Mouse (Mus musculus) limb, embryonic 11.5 days (tissue): Measurements from ENCODE around the gene Tex261. TPM values are rescaled to one million over a fixed set of nuclear protein-coding genes. Genes with fewer than 3 reads are reported as not detected.

Source experiments
- ATAC-seq: fragments of 200-750 bp; cut with Nextera tagmentation; 2 replicates; pipeline ENCODE4 v1.8.0; 2017; ENCODE audit warnings: low read depth; ENCODE audit not compliant: insufficient number of reproducible peaks, low FRiP score, low TSS enrichment
- DNase-seq: peaks from one replicate; pipeline ENCODE4 v3.0.0-alpha.2; 2015; ENCODE audit warnings: low spot score
- H3K27ac ChIP-seq: fragments of 300-500 bp; sonication (generic); replicated peaks from 2 replicates; pipeline ENCODE4 v1.5.1; 2014; ENCODE audit warnings: low read depth, mild to moderate bottlenecking, low read length
- H3K27me3 ChIP-seq: fragments of 300-500 bp; sonication (generic); 2 replicates; pipeline ENCODE4 v1.6.1; 2014; ENCODE audit warnings: mild to moderate bottlenecking, low read length, mixed read lengths; ENCODE audit not compliant: control insufficient read depth, insufficient read depth
- H3K36me3 ChIP-seq: fragments of 300-500 bp; sonication (generic); 2 replicates; pipeline ENCODE4 v1.6.1; 2014; ENCODE audit warnings: mild to moderate bottlenecking, low read length, moderate library complexity, mixed read lengths; ENCODE audit not compliant: control insufficient read depth, insufficient read depth
- H3K4me1 ChIP-seq: fragments of 300-500 bp; sonication (generic); 2 replicates; pipeline ENCODE4 v1.6.1; 2014; ENCODE audit warnings: low read length, mixed read lengths; ENCODE audit not compliant: control insufficient read depth, insufficient read depth
- H3K4me2 ChIP-seq: fragments of 300-500 bp; sonication (generic); 2 replicates; pipeline ENCODE4 v1.6.1; 2014; ENCODE audit warnings: low read depth, mild to moderate bottlenecking, moderate library complexity; ENCODE audit not compliant: severe bottlenecking
- H3K4me3 ChIP-seq: fragments of 300-500 bp; sonication (generic); 2 replicates; pipeline ENCODE4 v1.5.1; 2014; ENCODE audit warnings: low read depth, low read length
- H3K9ac ChIP-seq: fragments of 300-500 bp; sonication (generic); 2 replicates; pipeline ENCODE4 v1.6.1; 2014; ENCODE audit warnings: mild to moderate bottlenecking, low read length
- H3K9me3 ChIP-seq: fragments of 300-500 bp; sonication (generic); 2 replicates; pipeline ENCODE4 v1.6.1; 2016; ENCODE audit warnings: low read length; ENCODE audit not compliant: control insufficient read depth
- WGBS: fragments of 180-500 bp; shearing (Covaris S2); extraction: QIAGEN DNeasy Blood & Tissue Kit; methylation state at CpG from one replicate; pipeline ENCODE4 v1.1.7; 2014; 5-methylcytosine and 5-hydroxymethylcytosine counted together
- polyA plus RNA-seq: library from polyadenylated mRNA; unstranded; fragments of >200 nt; fragmentation: Nextera tagmentation; extraction: Ambion mirVana; gene quantifications from 2 replicates; pipeline ENCODE4 v1.2.1, GENCODE M21; 2014

Gene Tex261
- polyA plus RNA-seq, 1 experiment from 2014 or later, result 62.2 TPM

DNA sequence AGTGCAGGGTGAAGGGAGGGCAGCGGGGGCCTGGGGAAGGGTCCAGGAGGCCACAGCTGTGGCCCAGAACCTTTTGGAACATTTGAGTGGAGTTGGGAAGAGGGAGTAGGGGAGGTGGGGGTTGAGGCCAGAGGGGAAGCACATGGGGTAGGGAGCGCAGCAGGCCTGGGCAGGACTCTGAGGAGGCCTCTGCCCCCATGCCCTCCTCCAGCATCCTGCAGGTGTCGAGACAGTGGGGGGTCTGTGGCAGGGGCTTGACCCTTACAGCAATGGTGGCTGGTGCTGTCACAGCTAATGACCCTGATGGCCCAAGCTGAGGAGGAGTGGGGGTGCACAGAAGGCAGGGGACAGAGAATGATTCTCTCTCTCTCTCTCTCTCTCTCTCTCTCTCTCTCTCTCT lies 26.3 kb downstream of the Tex261 start:
- Histone ChIP-seq H3K4me2 (no peak overlapping the region), H3K27me3 (no peaks in the 10 kb centered on the region), H3K27ac (no peak overlapping the region), H3K9me3 (no peaks in the 10 kb centered on the region), H3K36me3 (no peaks in the 10 kb centered on the region), H3K4me3 (no peak overlapping the region), H3K9ac (no peak overlapping the region), H3K4me1 (peaks cover 5% of the 10 kb centered on the region; the same call in 1 of the 2 replicates)
- DNase-seq (no peak), ATAC-seq (no peak)
- WGBS, result 38% methylated on average over 3 of the region's 3 CpGs

DNA sequence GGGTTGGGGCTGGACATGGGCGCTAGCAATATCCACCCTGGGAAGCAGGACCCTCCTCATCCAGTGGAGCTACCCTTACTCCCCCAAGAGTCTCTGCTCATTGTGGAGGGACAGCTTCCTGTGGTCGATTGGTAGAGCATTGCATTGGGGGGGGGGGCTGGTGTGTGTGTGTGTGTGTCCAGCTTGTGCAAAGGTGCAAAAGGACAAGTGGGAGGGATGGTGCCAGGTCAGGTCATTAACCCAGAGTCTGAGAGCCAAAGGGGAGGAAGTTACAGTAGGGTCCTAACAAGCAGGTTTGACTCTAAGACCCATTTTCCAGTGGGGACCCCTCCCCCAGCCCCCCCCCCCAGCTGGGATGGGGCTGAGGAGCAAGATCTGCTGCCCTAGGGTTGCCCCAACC lies 30.1 kb downstream of the Tex261 start:
- peaks cover 5% of the 10 kb centered on the region; the same call in 1 of the 2 replicates for H3K4me1 ChIP-seq
- WGBS, result 62% methylated on average over 2 of the region's 2 CpGs
- ATAC-seq (no peak), DNase-seq (no peak)
- no peaks in the 10 kb centered on the region for H3K27me3 ChIP-seq
- H3K9me3 ChIP-seq, result no peaks in the 10 kb centered on the region
- no peak overlapping the region for H3K27ac ChIP-seq
- no peak overlapping the region for H3K4me2 ChIP-seq
- H3K4me3 ChIP-seq, result no peak overlapping the region
- H3K9ac ChIP-seq, result no peak overlapping the region
- H3K36me3 ChIP-seq, result no peaks in the 10 kb centered on the region

DNA sequence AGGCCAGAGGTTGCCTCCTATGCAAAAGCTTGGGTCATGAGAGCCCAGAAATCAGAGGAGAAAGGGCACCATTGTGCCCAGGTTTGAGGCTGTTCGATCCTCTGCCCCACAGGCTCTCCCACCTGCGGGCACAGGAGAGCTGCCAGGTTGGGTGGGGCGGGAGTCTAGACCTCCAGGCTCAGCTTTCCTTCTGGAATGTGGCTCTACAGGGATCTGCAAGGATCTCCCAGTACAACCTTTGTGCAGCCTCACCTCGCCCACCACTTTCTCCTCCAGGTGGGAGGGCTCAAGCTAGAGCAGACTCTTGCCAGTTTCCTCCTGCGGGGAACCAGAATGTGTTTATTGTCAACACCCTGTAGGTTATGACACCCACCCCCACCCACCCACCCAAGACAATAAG lies 31.1 kb downstream of the Tex261 start:
- Histone ChIP-seq H3K9ac (no peak overlapping the region), H3K4me3 (no peak overlapping the region)

DNA sequence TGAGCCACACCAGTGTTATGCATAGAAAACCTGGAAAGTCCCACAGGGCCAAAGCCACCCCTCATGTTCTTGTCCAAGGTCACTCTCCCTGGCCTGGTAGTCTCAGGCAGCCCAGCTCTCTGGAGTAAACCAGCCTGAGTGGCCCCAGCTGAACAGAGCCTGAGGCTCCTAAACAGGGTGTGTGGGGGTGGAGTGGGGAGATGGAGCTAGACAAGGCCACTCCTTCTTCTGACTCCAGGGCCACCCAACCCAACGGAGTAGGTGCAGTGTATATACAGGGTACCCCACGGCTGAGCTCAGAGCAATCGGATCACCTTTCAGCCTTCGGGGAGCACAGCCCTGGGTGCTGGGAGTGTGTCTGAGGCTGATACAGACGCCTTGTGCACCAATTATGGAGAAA lies 31.5 kb downstream of the Tex261 start:
- 66% methylated on average over 5 of the region's 5 CpGs for WGBS
- no peaks in the 10 kb centered on the region for H3K27me3 ChIP-seq
- H3K27ac ChIP-seq, result no peak overlapping the region
- no peaks in the 10 kb centered on the region for H3K36me3 ChIP-seq
- H3K9ac ChIP-seq, result no peak overlapping the region
- peaks cover 2% of the 10 kb centered on the region; the same call in 1 of the 2 replicates for H3K4me1 ChIP-seq
- no peak overlapping the region for H3K4me2 ChIP-seq
- ATAC-seq (no peak), DNase-seq (no peak)
- H3K4me3 ChIP-seq, result no peak overlapping the region
- H3K9me3 ChIP-seq, result no peaks in the 10 kb centered on the region

More for the DNA sequence above, 31.1 kb downstream of the Tex261 start:
- peaks cover 5% of the 10 kb centered on the region; the same call in 1 of the 2 replicates for H3K4me1 ChIP-seq
- 62% methylated on average over 5 of the region's 5 CpGs for WGBS
- H3K36me3 ChIP-seq, result no peaks in the 10 kb centered on the region
- no peak overlapping the region for H3K4me2 ChIP-seq
- no peaks in the 10 kb centered on the region for H3K27me3 ChIP-seq
- H3K9me3 ChIP-seq, result no peaks in the 10 kb centered on the region
- DNase-seq (no peak), ATAC-seq (no peak)
- no peak overlapping the region for H3K27ac ChIP-seq

DNA sequence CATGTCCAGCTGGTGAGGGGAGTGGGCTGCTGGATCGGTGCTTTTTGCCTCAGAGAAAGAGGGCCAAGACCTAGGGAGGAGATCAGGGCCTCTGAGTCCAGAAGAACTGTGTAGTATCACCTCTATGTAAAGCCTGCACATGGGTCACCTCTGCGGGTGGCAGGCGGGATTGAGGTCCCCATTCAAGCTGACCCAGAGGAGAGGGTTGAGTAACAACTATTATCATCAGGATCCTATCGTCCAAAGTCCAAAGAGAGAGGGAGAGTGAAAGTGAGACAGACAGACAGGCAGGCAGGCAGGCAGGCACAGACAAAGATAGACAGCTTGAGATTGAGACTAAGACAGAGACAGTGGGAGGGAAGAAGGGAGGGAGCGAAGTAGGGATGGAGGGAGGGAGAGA lies 32.4 kb downstream of the Tex261 start:
- no peak overlapping the region for H3K4me3 ChIP-seq
- 74% methylated on average over 5 of the region's 5 CpGs for WGBS

DNA sequence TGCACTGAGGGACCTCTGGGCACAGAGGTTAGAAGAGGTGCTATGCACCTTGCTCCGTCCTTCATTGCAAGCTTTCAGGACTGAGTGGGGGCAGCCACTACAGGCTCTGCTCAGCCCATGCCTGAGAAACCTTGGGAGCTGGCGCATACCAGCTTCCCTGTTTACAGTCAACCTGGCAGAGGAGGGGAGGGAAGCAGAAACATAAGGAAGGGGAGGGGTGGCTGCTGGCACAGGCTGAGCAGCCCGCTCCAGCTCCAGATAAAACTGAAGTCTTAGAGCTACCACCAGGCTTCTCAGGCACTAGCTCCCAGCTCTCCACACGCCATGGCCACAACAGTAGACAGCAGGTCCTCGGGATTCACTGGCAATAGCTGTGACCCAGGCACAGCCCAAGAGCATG lies 32.9 kb downstream of the Tex261 start, which contains the start of gene Atp6v1b1:
TSS of gene Atp6v1b1 (plus strand) at position 230 of the 400 bp plus-strand sequence.
- ATAC-seq (no peak), DNase-seq (no peak)
- Histone ChIP-seq H3K4me1 (no peaks in the 10 kb centered on the region), H3K36me3 (no peaks in the 10 kb centered on the region), H3K4me3 (no peak within 1 kb of the TSS), H3K27ac (no peak within 1 kb of the TSS), H3K9me3 (no peaks in the 10 kb centered on the region), H3K9ac (no peak within 1 kb of the TSS), H3K4me2 (no peak within 1 kb of the TSS), H3K27me3 (no peaks in the 10 kb centered on the region)
- WGBS, result 64% methylated on average over 4 of the region's 5 CpGs

More for the DNA sequence above, 32.4 kb downstream of the Tex261 start:
- no peaks in the 10 kb centered on the region for H3K27me3 ChIP-seq
- DNase-seq, result no peak
- no peak overlapping the region for H3K9ac ChIP-seq
- no peak overlapping the region for H3K4me2 ChIP-seq
- no peak overlapping the region for H3K27ac ChIP-seq
- no peaks in the 10 kb centered on the region for H3K36me3 ChIP-seq
- no peak for ATAC-seq
- no peaks in the 10 kb centered on the region for H3K9me3 ChIP-seq
- no peaks in the 10 kb centered on the region for H3K4me1 ChIP-seq

DNA sequence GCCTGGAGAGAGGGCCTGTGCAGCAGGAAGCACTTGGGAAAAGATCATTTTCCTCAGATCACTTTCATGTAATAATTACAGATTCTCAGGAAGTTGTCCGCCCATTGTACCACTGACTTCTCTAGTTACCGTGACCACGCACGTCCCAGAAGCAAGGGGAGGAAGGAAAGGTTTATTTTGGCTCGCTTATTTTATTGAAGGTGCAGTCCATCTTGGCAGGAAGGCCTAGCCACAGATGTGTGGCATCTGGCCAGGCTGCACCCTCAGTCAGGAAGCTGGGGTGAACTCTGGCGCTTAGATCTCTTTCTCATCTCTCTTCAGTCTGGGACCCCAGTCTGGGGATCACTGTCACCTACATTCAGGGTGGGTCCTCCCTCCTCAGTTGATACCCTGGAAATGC lies 37.0 kb downstream of the Tex261 start:
- H3K4me2 ChIP-seq, result no peak overlapping the region
- no peak overlapping the region for H3K4me3 ChIP-seq
- H3K9me3 ChIP-seq, result no peaks in the 10 kb centered on the region
- no peak overlapping the region for H3K9ac ChIP-seq
- no peaks in the 10 kb centered on the region for H3K36me3 ChIP-seq
- no peak overlapping the region for H3K27ac ChIP-seq
- H3K4me1 ChIP-seq, result no peaks in the 10 kb centered on the region
- 77% methylated on average over 6 of the region's 6 CpGs for WGBS
- no peak for ATAC-seq
- DNase-seq, result no peak
- H3K27me3 ChIP-seq, result no peaks in the 10 kb centered on the region

DNA sequence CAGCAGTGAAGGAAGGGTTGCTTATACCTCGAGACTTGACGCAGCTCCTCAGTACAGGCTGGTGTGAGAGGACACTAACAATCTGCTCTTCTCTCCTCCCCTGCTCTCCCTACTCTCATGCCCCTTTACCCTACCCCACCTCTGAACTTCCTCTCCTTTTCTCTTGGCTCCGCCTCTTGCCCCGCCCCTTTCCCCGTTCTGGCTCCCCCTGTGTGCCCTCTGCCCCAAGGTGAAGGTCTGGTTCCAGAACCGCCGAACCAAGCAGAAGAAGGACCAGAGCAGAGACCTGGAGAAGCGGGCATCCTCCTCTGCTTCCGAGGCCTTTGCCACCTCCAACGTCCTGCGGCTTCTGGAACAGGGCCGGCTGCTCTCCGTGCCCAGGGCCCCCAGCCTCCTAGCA lies 38.3 kb downstream of the Tex261 start:
- no peaks in the 10 kb centered on the region for H3K27me3 ChIP-seq
- ATAC-seq (no peak), DNase-seq (no peak)
- H3K4me3 ChIP-seq, result no peak overlapping the region
- no peaks in the 10 kb centered on the region for H3K36me3 ChIP-seq
- no peaks in the 10 kb centered on the region for H3K4me1 ChIP-seq
- no peak overlapping the region for H3K9ac ChIP-seq
- 24% methylated on average over 13 of the region's 13 CpGs for WGBS
- no peak overlapping the region for H3K27ac ChIP-seq
- H3K9me3 ChIP-seq, result no peaks in the 10 kb centered on the region
- H3K4me2 ChIP-seq, result no peak overlapping the region

DNA sequence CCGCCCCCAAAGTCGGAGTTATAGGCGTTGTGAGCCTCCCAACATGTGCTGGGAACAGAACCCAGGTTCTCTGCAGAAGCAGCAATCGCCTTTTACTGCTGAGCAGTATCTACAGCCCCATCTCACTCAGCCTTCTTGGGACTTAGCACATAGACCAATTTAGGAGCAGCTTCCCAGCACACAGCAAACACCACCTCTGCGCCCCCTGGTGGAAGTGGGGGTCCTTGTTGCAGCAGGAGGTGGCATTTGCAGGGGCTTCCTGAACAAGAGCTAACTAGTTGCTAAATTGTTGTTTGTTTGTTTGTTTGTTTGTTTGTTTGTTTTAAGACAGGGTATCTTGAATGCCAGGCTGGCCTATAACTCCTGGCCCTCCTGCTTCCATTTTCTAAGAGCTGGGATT lies 44.5 kb downstream of the Tex261 start:
- no peaks in the 10 kb centered on the region for H3K27me3 ChIP-seq
- no peak overlapping the region for H3K27ac ChIP-seq
- WGBS, result 23% methylated on average over 5 of the region's 5 CpGs
- H3K9ac ChIP-seq, result no peak overlapping the region
- no peaks in the 10 kb centered on the region for H3K9me3 ChIP-seq
- H3K36me3 ChIP-seq, result no peaks in the 10 kb centered on the region
- DNase-seq (peak; percentile 89), ATAC-seq (no peak)
- no peak overlapping the region for H3K4me2 ChIP-seq
- H3K4me1 ChIP-seq, result no peaks in the 10 kb centered on the region
- H3K4me3 ChIP-seq, result no peak overlapping the region
